In the genomic region with DNA sequence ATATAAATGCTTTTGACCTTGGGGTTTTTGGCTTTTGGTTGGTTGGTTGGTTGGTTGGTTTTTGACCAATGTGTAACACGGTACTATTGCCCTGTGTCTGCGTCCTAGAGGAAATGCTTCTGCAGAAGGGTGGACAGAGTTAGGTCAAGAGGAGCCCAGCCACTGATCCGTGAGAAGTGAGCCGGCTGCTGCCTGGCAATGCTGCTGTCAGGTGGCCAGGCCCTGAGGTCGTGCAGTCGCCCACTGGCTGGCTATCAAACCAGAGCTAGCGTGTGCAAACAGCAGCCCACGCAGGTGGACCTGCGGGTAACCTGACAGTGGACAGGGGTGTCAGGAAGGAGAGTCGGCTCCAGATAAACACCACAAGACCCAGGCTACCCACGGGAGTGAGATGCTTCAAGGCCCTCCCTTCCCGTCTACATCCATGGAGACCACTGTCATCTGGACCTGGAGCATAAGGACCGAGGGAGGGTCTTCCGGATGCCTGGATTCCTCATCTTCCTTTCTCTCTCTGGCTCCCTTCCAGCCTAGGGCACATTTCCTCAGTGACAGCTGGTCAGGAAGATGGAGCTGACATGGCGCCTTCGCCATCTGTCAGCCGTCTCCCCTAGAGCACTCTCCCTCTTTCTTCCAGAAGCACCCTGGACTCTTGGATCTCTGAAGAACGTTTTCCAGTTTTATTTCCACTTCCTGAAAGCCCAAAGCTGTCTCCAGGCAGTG, we compare ENCODE assay signal across 13 mouse cellular contexts. TPM values are rescaled to one million over a fixed set of nuclear protein-coding genes. Genes with fewer than 3 reads are reported as not detected.
A peak's percentile ranks its signal among the peaks of the same experiment; 100 is the strongest.
DNase-seq lines count a peak whose midpoint lies in the region; ATAC-seq lines count a peak whose summit lies in the region.
"Had no signal": no experiment of that assay in that cellular context is flagged by ENCODE, and none has a peak within 500 bp of the region (broad histone marks: within the 10 kb centered on the region; RNA-seq: fewer than 3 reads in every experiment).

No protein-coding gene starts in this region.

- 76% methylated on average over 18 of the region's 18 CpGs for WGBS in forebrain, embryonic 16.5 days
- WGBS in limb, embryonic 10.5 days = 85% methylated on average over 18 of the region's 18 CpGs
- WGBS in heart, embryonic 10.5 days = 81% methylated on average over 18 of the region's 18 CpGs

- no peaks in the 10 kb centered on the region for H3K9me3 ChIP-seq in forebrain, embryonic 16.5 days (ENCODE audit: control insufficient read depth, low read length)
- no peaks in the 10 kb centered on the region for H3K9me3 ChIP-seq in limb, embryonic 10.5 days (replicated peaks)
- no peaks in the 10 kb centered on the region for H3K9me3 ChIP-seq in heart, embryonic 10.5 days
- H3K9me3 ChIP-seq: embryonic facial prominence, embryonic 13.5 days; limb, embryonic 15.5 days had no signal

- no peak overlapping the region for H3K9ac ChIP-seq in forebrain, embryonic 16.5 days (replicated peaks; ENCODE audit: low read depth, low read length)
- H3K9ac ChIP-seq: embryonic facial prominence, embryonic 13.5 days; limb, embryonic 15.5 days had no signal

- DNase-seq in cerebellum, adult 8-10 months = peak; percentile 35
- DNase-seq in limb, embryonic 10.5 days (ENCODE audit: low spot score) = no peak
- no peak for DNase-seq in gastrocnemius, postnatal 25 days
- no peak for DNase-seq in heart, embryonic 10.5 days (ENCODE audit: low spot score)
- no peak for DNase-seq in ovary, postnatal 36 days (ENCODE audit: low spot score)
- DNase-seq: heart, postnatal 10 days; lung, postnatal 14 days; right cerebral cortex, postnatal 25 days had no signal

- peak overlapping the region; percentile 76 for H3K27ac ChIP-seq in forebrain, embryonic 16.5 days (ENCODE audit: low read length)
- 0 out of 2 replicates have a peak overlapping the region, but pooled peaks have one; percentile 6 for H3K27ac ChIP-seq in limb, embryonic 10.5 days
- no peak overlapping the region for H3K27ac ChIP-seq in heart, embryonic 10.5 days
- H3K27ac ChIP-seq: embryonic facial prominence, embryonic 13.5 days; limb, embryonic 15.5 days had no signal

- H3K36me3 ChIP-seq in forebrain, embryonic 16.5 days (ENCODE audit: control insufficient read depth, insufficient read depth) = no peaks in the 10 kb centered on the region
- H3K36me3 ChIP-seq in limb, embryonic 10.5 days = no peaks in the 10 kb centered on the region
- H3K36me3 ChIP-seq in heart, embryonic 10.5 days = no peaks in the 10 kb centered on the region
- H3K36me3 ChIP-seq: embryonic facial prominence, embryonic 13.5 days; limb, embryonic 15.5 days had no signal

- H3K4me3 ChIP-seq in forebrain, embryonic 16.5 days (replicated peaks; ENCODE audit: low read length) = no peak overlapping the region
- H3K4me3 ChIP-seq in limb, embryonic 10.5 days = no peak overlapping the region
- no peak overlapping the region for H3K4me3 ChIP-seq in heart, embryonic 10.5 days
- H3K4me3 ChIP-seq: embryonic facial prominence, embryonic 13.5 days; limb, embryonic 15.5 days had no signal

- H3K4me1 ChIP-seq in forebrain, embryonic 16.5 days (replicated peaks; ENCODE audit: control insufficient read depth, insufficient read depth, low read length) = peaks cover 20% of the 10 kb centered on the region
- H3K4me1 ChIP-seq in limb, embryonic 10.5 days = peaks cover 32% of the 10 kb centered on the region
- H3K4me1 ChIP-seq in heart, embryonic 10.5 days = no peaks in the 10 kb centered on the region

- ATAC-seq in cerebellum, adult (ENCODE audit: insufficient number of reproducible peaks, low FRiP score, low TSS enrichment) = peak; percentile 26; the same call in 1 of the 2 replicates
- ATAC-seq in forebrain, embryonic 16.5 days = peak; percentile 53

- H3K27me3 ChIP-seq in forebrain, embryonic 16.5 days (replicated peaks; ENCODE audit: control insufficient read depth, insufficient read depth, low read length) = no peaks in the 10 kb centered on the region
- H3K27me3 ChIP-seq in limb, embryonic 10.5 days (ENCODE audit: low read depth, poor library complexity, severe bottlenecking) = no peaks in the 10 kb centered on the region
- H3K27me3 ChIP-seq in heart, embryonic 10.5 days (ENCODE audit: insufficient read depth, poor library complexity, severe bottlenecking) = no peaks in the 10 kb centered on the region
- H3K27me3 ChIP-seq: embryonic facial prominence, embryonic 13.5 days; limb, embryonic 15.5 days had no signal

- H3K4me2 ChIP-seq in forebrain, embryonic 16.5 days (ENCODE audit: low read length) = no peak overlapping the region
- H3K4me2 ChIP-seq: embryonic facial prominence, embryonic 13.5 days; limb, embryonic 15.5 days had no signal

RNA-seq across cellular contexts. Expression of a gene that starts 18.5 kb away (rescaled TPM):
- polyA plus RNA-seq in forebrain, embryonic 16.5 days (2015; fragmentation: Nextera tagmentation; extraction: Ambion mirVana) = 70.3 and 87.5 TPM in 2 replicates
- 0.55 and 0.68 TPM in 2 replicates for polyA plus RNA-seq in limb, embryonic 10.5 days (2016; fragmentation: Nextera tagmentation; extraction: Ambion mirVana)
- total RNA-seq in gastrocnemius, postnatal 25 days (2021) = not detected
- 0.74 and 1.1 TPM in 2 replicates for polyA plus RNA-seq in heart, embryonic 10.5 days (2016; fragmentation: Nextera tagmentation; extraction: Ambion mirVana)
- total RNA-seq: gastrocnemius, adult 8-10 months; heart, postnatal 10 days had no signal

RNA-seq across cellular contexts. Expression of a gene that starts 48.3 kb away (rescaled TPM):
- 35.5 and 36.3 TPM in 2 replicates for polyA plus RNA-seq in forebrain, embryonic 16.5 days (2015; fragmentation: Nextera tagmentation; extraction: Ambion mirVana)
- 26.3 and 31.1 TPM in 2 replicates for polyA plus RNA-seq in limb, embryonic 10.5 days (2016; fragmentation: Nextera tagmentation; extraction: Ambion mirVana)
- total RNA-seq in gastrocnemius, postnatal 25 days (2021) = 10 to 100 TPM; 18.6 to 20.2 TPM
- 23.2 and 23.3 TPM in 2 replicates for polyA plus RNA-seq in heart, embryonic 10.5 days (2016; fragmentation: Nextera tagmentation; extraction: Ambion mirVana)

RNA-seq across cellular contexts. Expression of a gene that starts 49.2 kb away (rescaled TPM):
- 41.6 and 44.4 TPM in 2 replicates for polyA plus RNA-seq in forebrain, embryonic 16.5 days (2015; fragmentation: Nextera tagmentation; extraction: Ambion mirVana)
- 14.2 and 15.7 TPM in 2 replicates for polyA plus RNA-seq in limb, embryonic 10.5 days (2016; fragmentation: Nextera tagmentation; extraction: Ambion mirVana)
- 1 to 10 TPM; 1.8 to 3.1 TPM for total RNA-seq in gastrocnemius, postnatal 25 days (2021)
- polyA plus RNA-seq in heart, embryonic 10.5 days (2016; fragmentation: Nextera tagmentation; extraction: Ambion mirVana) = 23.0 and 26.6 TPM in 2 replicates

Comparison
In these comparisons a context has a peak if more than half of its experiments do, and no peak if none do; other contexts are left out.
1. RNA of a gene that starts 18.5 kb away (polyA plus RNA-seq): 70.3 to 87.5 TPM in forebrain, embryonic 16.5 days; 0.74 to 1.1 TPM in heart, embryonic 10.5 days and 0.55 to 0.68 TPM in limb, embryonic 10.5 days; every median in the first group is over 10 times any median in the second.